Mouse (Mus musculus) MEL (cell line): ENCODE results near the gene Adck2. TPM values are rescaled to one million over a fixed set of nuclear protein-coding genes. Genes with fewer than 3 reads are reported as not detected.

Source experiments
- DNase-seq: peaks from one replicate; pipeline ENCODE4 v3.0.0; 2011; ENCODE audit warnings: low read depth, low spot score
- H3K27ac ChIP-seq: 2 replicates; pipeline ENCODE4 v1.5.1; 2012; ENCODE audit warnings: low read depth, mild to moderate bottlenecking, control low read depth, low read length, moderate library complexity; ENCODE audit not compliant: control insufficient read depth
- H3K27me3 ChIP-seq, 2 experiments: fragments of 150-350 bp in 1 of 2; sonication (generic) in 1 of 2; 2 replicates each; pipeline ENCODE4 v1.6.1; 2012; ENCODE audit warnings: low read length in 2 of 2, mild to moderate bottlenecking in 2 of 2, improper control_type of control experiment in 1 of 2, moderate library complexity in 1 of 2; ENCODE audit not compliant: insufficient read depth in 2 of 2, control insufficient read depth in 1 of 2
- H3K36me3 ChIP-seq, 2 experiments: 2 replicates each; pipeline ENCODE4 v1.6.1; 2012 to 2014; ENCODE audit warnings: low read length in 2 of 2, improper control_type of control experiment in 1 of 2, inconsistent platforms in 1 of 2, mild to moderate bottlenecking in 1 of 2; ENCODE audit not compliant: insufficient read depth in 2 of 2, control insufficient read depth in 1 of 2
- H3K4me1 ChIP-seq, 2 experiments: fragments of 150-350 bp in 1 of 2; sonication (generic) in 1 of 2; 2 replicates each; pipeline ENCODE4 v1.6.1; 2012; ENCODE audit warnings: low read length in 2 of 2, improper control_type of control experiment in 1 of 2, mild to moderate bottlenecking in 1 of 2; ENCODE audit not compliant: insufficient read depth in 2 of 2, control insufficient read depth in 1 of 2
- H3K4me3 ChIP-seq, 2 experiments: fragments of 150-350 bp in 1 of 2; sonication (generic) in 1 of 2; 2 replicates each; pipeline ENCODE4 v1.5.1; 2012; ENCODE audit warnings: low read depth in 2 of 2, low read length in 2 of 2, mild to moderate bottlenecking in 2 of 2, moderate library complexity in 2 of 2, control low read depth in 1 of 2, improper control_type of control experiment in 1 of 2; ENCODE audit not compliant: control insufficient read depth in 1 of 2, insufficient read depth in 1 of 2
- H3K79me2 ChIP-seq: 2 replicates; pipeline ENCODE4 v1.6.1; 2012; ENCODE audit warnings: mild to moderate bottlenecking, low read length, moderate library complexity; ENCODE audit not compliant: control insufficient read depth, poor library complexity, insufficient read depth
- H3K9ac ChIP-seq: 2 replicates; pipeline ENCODE4 v1.6.1; 2012; ENCODE audit warnings: low read depth, mild to moderate bottlenecking, control low read depth, low read length, moderate library complexity; ENCODE audit not compliant: control insufficient read depth, poor library complexity, severe bottlenecking
- H3K9me3 ChIP-seq: fragments of 150-350 bp; sonication (generic); replicated peaks from 2 replicates; pipeline ENCODE4 v1.6.1; 2012; ENCODE audit warnings: mild to moderate bottlenecking, low read length, improper control_type of control experiment, moderate library complexity; ENCODE audit not compliant: insufficient read depth
- E2F4 ChIP-seq: IDR thresholded peaks from 2 replicates; pipeline ENCODE4 v1.6.1; 2011; ENCODE audit warnings: low read depth, low read length, improper control_type of control experiment, borderline replicate concordance
- GABPA ChIP-seq: IDR thresholded peaks from 2 replicates; pipeline ENCODE4 v1.6.1; 2012; ENCODE audit warnings: low read depth, mild to moderate bottlenecking, inconsistent platforms, low read length, improper control_type of control experiment, moderate library complexity
- MAX ChIP-seq: IDR thresholded peaks from 2 replicates; pipeline ENCODE4 v1.6.1; 2011; ENCODE audit warnings: low read length, improper control_type of control experiment
- MAZ ChIP-seq: IDR thresholded peaks from 2 replicates; pipeline ENCODE4 v1.6.1; 2012; ENCODE audit warnings: low read depth, mild to moderate bottlenecking, inconsistent platforms, low read length, improper control_type of control experiment
- MXI1 ChIP-seq: IDR thresholded peaks from 2 replicates; pipeline ENCODE4 v1.6.1; 2011; ENCODE audit warnings: mild to moderate bottlenecking, low read depth, low read length, improper control_type of control experiment
- NELFE ChIP-seq: IDR thresholded peaks from 2 replicates; pipeline ENCODE4 v1.6.1; 2011; ENCODE audit warnings: low read depth, low read length, improper control_type of control experiment
- NRF1 ChIP-seq: IDR thresholded peaks from 2 replicates; pipeline ENCODE4 v1.6.1; 2014; ENCODE audit warnings: low read depth, mild to moderate bottlenecking, inconsistent platforms, low read length, improper control_type of control experiment, moderate library complexity; ENCODE audit not compliant: poor library complexity, insufficient read depth, severe bottlenecking
- TAL1 ChIP-seq: IDR thresholded peaks from 2 replicates; pipeline ENCODE4 v1.6.1; 2012; ENCODE audit warnings: mild to moderate bottlenecking, inconsistent platforms, low read length, moderate library complexity, mixed read lengths
- UBTF ChIP-seq: IDR thresholded peaks from 2 replicates; pipeline ENCODE4 v1.6.1; 2012; ENCODE audit warnings: low read depth, mild to moderate bottlenecking, inconsistent platforms, low read length, improper control_type of control experiment, moderate library complexity, borderline replicate concordance; ENCODE audit not compliant: insufficient read depth
- USF1 ChIP-seq: IDR thresholded peaks from 2 replicates; pipeline ENCODE4 v1.6.1; 2014; ENCODE audit warnings: low read depth, mild to moderate bottlenecking, inconsistent platforms, low read length, improper control_type of control experiment, moderate library complexity
- USF2 ChIP-seq, 2 experiments: IDR thresholded peaks; 2 replicates each; pipeline ENCODE4 v1.6.1; 2011 to 2012; ENCODE audit warnings: improper control_type of control experiment in 2 of 2, low read length in 2 of 2, borderline replicate concordance in 1 of 2, inconsistent platforms in 1 of 2, low read depth in 1 of 2, mild to moderate bottlenecking in 1 of 2; ENCODE audit not compliant: insufficient read depth in 1 of 2
- ZMIZ1 ChIP-seq: IDR thresholded peaks from 2 replicates; pipeline ENCODE4 v1.6.1; 2012; ENCODE audit warnings: low read depth, mild to moderate bottlenecking, inconsistent platforms, low read length, improper control_type of control experiment, moderate library complexity
- ZNF384 ChIP-seq: IDR thresholded peaks from 2 replicates; pipeline ENCODE4 v1.6.1; 2012; ENCODE audit warnings: low read depth, mild to moderate bottlenecking, inconsistent platforms, low read length, improper control_type of control experiment
- polyA plus RNA-seq, 2 experiments: library from polyadenylated mRNA; stranded (reverse) in 1 of 2; unstranded in 1 of 2; fragments of >175 nt in 1 of 2; fragments of >200 nt in 1 of 2; gene quantifications; 2 replicates each; pipeline versions ENCODE4 v1.2.1 to v1.2.4; 2012; ENCODE audit warnings: low replicate concordance in 2 of 2, low read depth in 1 of 2; ENCODE audit not compliant: insufficient read length in 2 of 2, insufficient read depth in 1 of 2, missing spikeins in 1 of 2
- total RNA-seq: library from RNA; depleted of rRNA; stranded (reverse); fragments of 300-350 nt; gene quantifications from 2 replicates; pipeline ENCODE4 v1.2.3, GENCODE M21; 2012

Gene Adck2
- total and polyA plus RNA-seq, 3 experiments: 8.1 to 11.6 TPM; not detected in 1

DNA sequence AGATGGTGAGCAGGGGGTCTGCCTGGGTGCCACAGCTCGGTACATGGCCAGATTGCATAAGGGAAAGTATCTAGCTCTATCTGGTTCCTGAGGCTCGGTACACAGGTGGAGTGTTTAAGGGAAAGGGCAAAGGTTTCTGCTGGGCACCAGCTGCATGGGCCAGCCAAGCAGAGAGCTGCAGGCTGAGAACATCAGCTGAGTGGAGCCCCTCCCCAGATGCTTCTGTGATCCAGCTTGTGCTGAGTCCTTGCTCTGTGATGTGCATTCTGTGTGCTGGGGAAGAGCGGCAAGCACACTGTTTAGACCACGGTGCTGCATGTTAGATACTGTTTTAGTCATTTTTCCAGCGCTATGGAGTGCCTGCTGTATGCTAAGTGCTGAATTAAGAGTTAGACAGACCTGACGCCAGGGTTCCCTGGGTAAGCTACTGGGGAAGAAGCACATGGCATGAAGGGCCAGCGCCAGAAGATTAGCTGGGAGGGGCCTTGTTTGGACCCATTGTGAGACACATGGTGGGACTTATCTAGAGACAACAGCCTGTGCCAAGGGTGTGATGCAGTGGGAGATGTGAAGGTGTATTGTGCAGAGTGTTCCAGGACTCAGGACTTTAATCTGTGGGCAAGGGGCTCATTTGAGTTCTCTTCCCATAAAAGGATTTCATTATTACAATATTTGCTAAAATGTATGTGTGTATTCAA, 7.6 kb downstream of the Adck2 start:
- no peaks in the 10 kb centered on the region; a peak in 1 of 4 replicates for H3K36me3 ChIP-seq
- H3K4me1 ChIP-seq: no peaks in the 10 kb centered on the region
- H3K9ac ChIP-seq: no peak overlapping the region
- no peak overlapping the region for H3K27ac ChIP-seq
- H3K79me2 ChIP-seq: no peaks in the 10 kb centered on the region
- no peaks in the 10 kb centered on the region for H3K9me3 ChIP-seq
- H3K27me3 ChIP-seq: no peaks in the 10 kb centered on the region
- DNase-seq: no peak
- no peak overlapping the region for H3K4me3 ChIP-seq
- peak; percentile 61; the same call in 1 of the 2 replicates for TF ChIP-seq MAX
- no peak for TF ChIP-seq ZNF384

DNA sequence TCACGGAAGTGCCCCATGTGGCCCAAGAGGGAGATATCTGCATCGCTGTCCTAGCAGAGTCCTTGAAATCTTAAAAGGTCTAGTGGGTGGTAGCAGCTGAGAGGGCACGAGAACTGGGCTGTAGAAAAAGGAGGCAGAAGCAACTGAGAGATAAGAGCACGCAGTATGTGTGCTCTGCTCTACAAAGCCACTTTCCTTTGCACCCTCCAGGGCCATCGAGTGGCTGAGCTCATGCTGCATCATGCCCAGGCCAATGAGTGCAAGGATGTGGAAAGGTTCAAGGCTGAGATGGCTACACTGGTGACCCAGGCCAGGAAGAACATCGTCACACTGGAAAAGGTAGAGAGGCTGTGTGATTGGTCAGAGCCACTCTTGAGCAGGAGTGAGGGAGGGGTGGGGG, 11.8 kb downstream of the Adck2 start, which contains the start of gene Gm42420:
Gene Gm42420 (plus strand): TSS at position 237 of the 400 bp plus-strand sequence.
- TF ChIP-seq USF2 (IDR thresholded peaks at IDR 0.05; ENCODE audit: borderline replicate concordance in 1 of 2, insufficient read depth in 1 of 2, low read depth in 1 of 2, low read length in 2 of 2): no peak
- no peak for TF ChIP-seq NRF1
- no peak for TF ChIP-seq GABPA
- TF ChIP-seq TAL1: no peak
- TF ChIP-seq ZMIZ1: no peak
- no peak for TF ChIP-seq MXI1
- no peak for TF ChIP-seq ZNF384
- TF ChIP-seq UBTF: no peak
- no peak for TF ChIP-seq MAX
- TF ChIP-seq MAZ: no peak
- no peak for TF ChIP-seq E2F4
- no peak for TF ChIP-seq NELFE
- TF ChIP-seq USF1: no peak
- no peak for DNase-seq
- Histone ChIP-seq H3K27me3 (no peaks in the 10 kb centered on the region), H3K4me1 (no peaks in the 10 kb centered on the region), H3K79me2 (no peaks in the 10 kb centered on the region), H3K9me3 (no peaks in the 10 kb centered on the region), H3K9ac (no peak within 1 kb of the TSS), H3K4me3 (no peak within 1 kb of the TSS), H3K27ac (no peak within 1 kb of the TSS), H3K36me3 (no peaks in the 10 kb centered on the region; a peak in 1 of 4 replicates)
